Mouse (Mus musculus): ENCODE data around the gene Rbm42. TPM values are rescaled to one million over a fixed set of nuclear protein-coding genes. Genes with fewer than 3 reads are reported as not detected.

Rbm42 gene
- 137 and 142 TPM in 2 replicates for polyA plus RNA-seq (2015; fragmentation: Nextera tagmentation; extraction: Ambion mirVana)

GRCm38 (mm10) chr7:30649591-30650540, at the start of gene Rbm42:
Gene Rbm42, minus strand, starts transcription at chr7:30650317.
- ATAC-seq (ENCODE audit: low read depth), result peak; percentile 100
- Histone ChIP-seq H3K4me1 (replicated peaks) (peaks cover 16% of the 10 kb centered on the region), H3K27me3 (no peaks in the 10 kb centered on the region), H3K27ac (replicated peaks) (peak within 1 kb of the TSS; percentile 75; the same call in 1 of the 2 replicates), H3K9ac (peak within 1 kb of the TSS; percentile 90), H3K9me3 (no peaks in the 10 kb centered on the region), H3K4me2 (peak within 1 kb of the TSS; percentile 93), H3K4me3 (peak within 1 kb of the TSS; percentile 81), H3K36me3 (peaks cover 53% of the 10 kb centered on the region)
- 3% methylated on average over 59 of the region's 59 CpGs for WGBS

- Histone ChIP-seq H3K4me2 (no peak within 1 kb of the TSS), H3K4me3 (no peak within 1 kb of the TSS), H3K27ac (replicated peaks) (no peak within 1 kb of the TSS), H3K27me3 (no peaks in the 10 kb centered on the region), H3K36me3 (no peaks in the 10 kb centered on the region), H3K9ac (no peak within 1 kb of the TSS), H3K4me1 (replicated peaks) (no peaks in the 10 kb centered on the region), H3K9me3 (no peaks in the 10 kb centered on the region)
- ATAC-seq (ENCODE audit: low read depth), result no peak
- 33% methylated on average over 9 of the region's 9 CpGs for WGBS
Observed at GRCm38 (mm10) chr7:30698589-30698988, 48.5 kb upstream of the Rbm42 start, which contains the start of gene 2200002J24Rik. Gene 2200002J24Rik, plus strand, starts transcription at chr7:30698926.

- H3K4me3 ChIP-seq, result no peak overlapping the region
- H3K27me3 ChIP-seq, result no peaks in the 10 kb centered on the region
- no peaks in the 10 kb centered on the region for H3K36me3 ChIP-seq
- no peak overlapping the region for H3K27ac ChIP-seq (replicated peaks)
- H3K4me1 ChIP-seq (replicated peaks), result no peaks in the 10 kb centered on the region
- WGBS, result 77% methylated on average over 5 of the region's 5 CpGs
- no peak overlapping the region for H3K4me2 ChIP-seq
- H3K9me3 ChIP-seq, result no peaks in the 10 kb centered on the region
- ATAC-seq (ENCODE audit: low read depth), result no peak
- H3K9ac ChIP-seq, result no peak overlapping the region
Observed at GRCm38 (mm10) chr7:30698101-30698500, 48.0 kb upstream of the Rbm42 start.

GRCm38 (mm10) chr7:30688325-30688724, 38.2 kb upstream of the Rbm42 start:
- Histone ChIP-seq H3K4me1 (replicated peaks) (no peaks in the 10 kb centered on the region), H3K36me3 (no peaks in the 10 kb centered on the region), H3K9me3 (no peaks in the 10 kb centered on the region), H3K27ac (replicated peaks) (no peak overlapping the region), H3K27me3 (peaks cover 25% of the 10 kb centered on the region), H3K4me3 (no peak overlapping the region), H3K9ac (no peak overlapping the region), H3K4me2 (no peak overlapping the region)
- ATAC-seq (ENCODE audit: low read depth), result no peak
- 79% methylated on average over 6 of the region's 6 CpGs for WGBS

GRCm38 (mm10) chr7:30683425-30683824, 33.3 kb upstream of the Rbm42 start:
- WGBS, result 77% methylated on average over 2 of the region's 2 CpGs
- ATAC-seq (ENCODE audit: low read depth), result no peak

GRCm38 (mm10) chr7:30681897-30682296, 31.8 kb upstream of the Rbm42 start:
- ATAC-seq (ENCODE audit: low read depth), result no peak
- WGBS, result 73% methylated on average over 5 of the region's 5 CpGs

More at GRCm38 (mm10) chr7:30683425-30683824, 33.3 kb upstream of the Rbm42 start:
- H3K4me3 ChIP-seq, result no peak overlapping the region
- no peaks in the 10 kb centered on the region for H3K36me3 ChIP-seq
- H3K4me1 ChIP-seq (replicated peaks), result no peaks in the 10 kb centered on the region
- peaks cover 28% of the 10 kb centered on the region for H3K27me3 ChIP-seq
- H3K27ac ChIP-seq (replicated peaks), result no peak overlapping the region
- H3K4me2 ChIP-seq, result no peak overlapping the region
- H3K9ac ChIP-seq, result no peak overlapping the region
- H3K9me3 ChIP-seq, result no peaks in the 10 kb centered on the region

GRCm38 (mm10) chr7:30678263-30678975, 28.3 kb upstream of the Rbm42 start:
- 71% methylated on average over 5 of the region's 5 CpGs for WGBS
- ATAC-seq (ENCODE audit: low read depth), result no peak
- H3K9me3 ChIP-seq, result no peaks in the 10 kb centered on the region

More at GRCm38 (mm10) chr7:30681897-30682296, 31.8 kb upstream of the Rbm42 start:
- Histone ChIP-seq H3K4me3 (no peak overlapping the region), H3K4me1 (replicated peaks) (no peaks in the 10 kb centered on the region), H3K27me3 (peaks cover 13% of the 10 kb centered on the region), H3K36me3 (no peaks in the 10 kb centered on the region), H3K9me3 (no peaks in the 10 kb centered on the region), H3K9ac (no peak overlapping the region), H3K4me2 (no peak overlapping the region), H3K27ac (replicated peaks) (no peak overlapping the region)

GRCm38 (mm10) chr7:30671480-30671879, 21.4 kb upstream of the Rbm42 start, which contains the start of gene Pmis2:
Gene Pmis2, minus strand, starts transcription at chr7:30671605.
- no peak for ATAC-seq (ENCODE audit: low read depth)
- Histone ChIP-seq H3K4me1 (replicated peaks) (no peaks in the 10 kb centered on the region), H3K9ac (no peak within 1 kb of the TSS), H3K9me3 (no peaks in the 10 kb centered on the region), H3K27me3 (no peaks in the 10 kb centered on the region; the same call in 1 of the 2 replicates), H3K4me2 (no peak within 1 kb of the TSS), H3K4me3 (no peak within 1 kb of the TSS), H3K36me3 (no peaks in the 10 kb centered on the region), H3K27ac (replicated peaks) (no peak within 1 kb of the TSS)
- 64% methylated on average over 9 of the region's 9 CpGs for WGBS

More at GRCm38 (mm10) chr7:30678263-30678975, 28.3 kb upstream of the Rbm42 start:
- Histone ChIP-seq H3K4me2 (no peak overlapping the region), H3K4me1 (replicated peaks) (no peaks in the 10 kb centered on the region), H3K36me3 (no peaks in the 10 kb centered on the region), H3K27ac (replicated peaks) (no peak overlapping the region), H3K9ac (no peak overlapping the region), H3K4me3 (no peak overlapping the region), H3K27me3 (peaks cover 7% of the 10 kb centered on the region)

- H3K9ac ChIP-seq, result no peak overlapping the region
- H3K4me3 ChIP-seq, result no peak overlapping the region
- H3K4me2 ChIP-seq, result no peak overlapping the region
- H3K4me1 ChIP-seq (replicated peaks), result peaks cover 10% of the 10 kb centered on the region
- H3K36me3 ChIP-seq, result no peaks in the 10 kb centered on the region
- WGBS, result 41% methylated on average over 3 of the region's 3 CpGs
- H3K9me3 ChIP-seq, result no peaks in the 10 kb centered on the region
- no peaks in the 10 kb centered on the region; the same call in 1 of the 2 replicates for H3K27me3 ChIP-seq
- no peak overlapping the region for H3K27ac ChIP-seq (replicated peaks)
- no peak for ATAC-seq (ENCODE audit: low read depth)
Observed at GRCm38 (mm10) chr7:30669229-30669628, 19.1 kb upstream of the Rbm42 start.

- peak; percentile 82 for ATAC-seq (ENCODE audit: low read depth)
- WGBS, result 9% methylated on average over 11 of the region's 11 CpGs
- Histone ChIP-seq H3K4me2 (peak overlapping the region; percentile 87), H3K9me3 (no peaks in the 10 kb centered on the region), H3K36me3 (peaks cover 15% of the 10 kb centered on the region), H3K27ac (replicated peaks) (peak overlapping the region; percentile 75), H3K9ac (peak overlapping the region; percentile 81), H3K4me3 (peak overlapping the region; percentile 61), H3K4me1 (replicated peaks) (peaks cover 11% of the 10 kb centered on the region), H3K27me3 (no peaks in the 10 kb centered on the region; the same call in 1 of the 2 replicates)
Observed at GRCm38 (mm10) chr7:30665321-30665720, 15.2 kb upstream of the Rbm42 start.

GRCm38 (mm10) chr7:30664529-30665200, 14.5 kb upstream of the Rbm42 start, which contains the start of gene Haus5:
Gene Haus5, minus strand, starts transcription at chr7:30664994.
- Histone ChIP-seq H3K36me3 (peaks cover 21% of the 10 kb centered on the region), H3K27me3 (no peaks in the 10 kb centered on the region; the same call in 1 of the 2 replicates), H3K4me3 (peak within 1 kb of the TSS; percentile 61), H3K9ac (peak within 1 kb of the TSS; percentile 81), H3K9me3 (no peaks in the 10 kb centered on the region), H3K4me1 (replicated peaks) (peaks cover 11% of the 10 kb centered on the region), H3K4me2 (peak within 1 kb of the TSS; percentile 87), H3K27ac (replicated peaks) (peak within 1 kb of the TSS; percentile 75)
- ATAC-seq (ENCODE audit: low read depth), result peak; percentile 95
- WGBS, result 1% methylated on average over 34 of the region's 34 CpGs
